Mouse (Mus musculus) testis, postnatal 14 days (tissue): ENCODE results near the gene Rnf181.

Source experiments
- DNase-seq: peaks from one replicate; pipeline ENCODE4 v3.0.0; 2021; ENCODE audit warnings: low spot score

Rnf181 gene

GRCm38 (mm10) chr6:72366844-72367443 lies at the start of gene Rnf181:
TSS of gene Rnf181 (minus strand) at chr6:72366956.
- no peak for DNase-seq

GRCm38 (mm10) chr6:72415964-72416772 lies 49.4 kb upstream of the Rnf181 start:
- DNase-seq = no peak

GRCm38 (mm10) chr6:72415181-72415580 lies 48.4 kb upstream of the Rnf181 start:
- no peak for DNase-seq

GRCm38 (mm10) chr6:72414076-72414756 lies 47.5 kb upstream of the Rnf181 start, which contains the start of gene Ggcx:
TSS of gene Ggcx (plus strand) at chr6:72414308.
- peak; percentile 95 for DNase-seq

- DNase-seq = no peak
Measured at GRCm38 (mm10) chr6:72410518-72410917, 43.8 kb upstream of the Rnf181 start.

GRCm38 (mm10) chr6:72410003-72410402 lies 43.2 kb upstream of the Rnf181 start:
- no peak for DNase-seq

- DNase-seq = no peak
Measured at GRCm38 (mm10) chr6:72409567-72409966, 42.8 kb upstream of the Rnf181 start.

GRCm38 (mm10) chr6:72407119-72407518 lies 40.4 kb upstream of the Rnf181 start:
- peak; percentile 51 for DNase-seq

GRCm38 (mm10) chr6:72405356-72405755 lies 38.6 kb upstream of the Rnf181 start:
- no peak for DNase-seq

GRCm38 (mm10) chr6:72401875-72402274 lies 35.1 kb upstream of the Rnf181 start:
- DNase-seq = peak; percentile 43

- DNase-seq = no peak
Measured at GRCm38 (mm10) chr6:72399967-72400366, 33.2 kb upstream of the Rnf181 start.

- no peak for DNase-seq
Measured at GRCm38 (mm10) chr6:72396837-72397251, 30.1 kb upstream of the Rnf181 start.

GRCm38 (mm10) chr6:72392341-72392740 lies 25.6 kb upstream of the Rnf181 start:
- no peak for DNase-seq

GRCm38 (mm10) chr6:72390795-72391521 lies 24.2 kb upstream of the Rnf181 start:
- DNase-seq = no peak

GRCm38 (mm10) chr6:72389941-72390771 lies 23.4 kb upstream of the Rnf181 start, which contains the start of gene Vamp8:
TSS of gene Vamp8 (minus strand) at chr6:72390703.
- peak; percentile 74 for DNase-seq

GRCm38 (mm10) chr6:72389471-72389940 lies 22.8 kb upstream of the Rnf181 start:
- peak; percentile 22 for DNase-seq

- no peak for DNase-seq
Measured at GRCm38 (mm10) chr6:72388791-72389329, 22.1 kb upstream of the Rnf181 start.

GRCm38 (mm10) chr6:72388266-72388665 lies 21.5 kb upstream of the Rnf181 start:
- DNase-seq = no peak

- DNase-seq = no peak
Measured at GRCm38 (mm10) chr6:72387816-72388215, 21.1 kb upstream of the Rnf181 start.

GRCm38 (mm10) chr6:72386561-72386960 lies 19.8 kb upstream of the Rnf181 start:
- DNase-seq = no peak

GRCm38 (mm10) chr6:72385258-72385657 lies 18.5 kb upstream of the Rnf181 start:
- DNase-seq = no peak
